Mouse (Mus musculus): ENCODE measurements around the gene Gm43191. TPM values are rescaled to one million over a fixed set of nuclear protein-coding genes. Genes with fewer than 3 reads are reported as not detected.

Gm43191 gene
- polyA plus RNA-seq, 1 experiment from 2014 or later: not detected

DNA sequence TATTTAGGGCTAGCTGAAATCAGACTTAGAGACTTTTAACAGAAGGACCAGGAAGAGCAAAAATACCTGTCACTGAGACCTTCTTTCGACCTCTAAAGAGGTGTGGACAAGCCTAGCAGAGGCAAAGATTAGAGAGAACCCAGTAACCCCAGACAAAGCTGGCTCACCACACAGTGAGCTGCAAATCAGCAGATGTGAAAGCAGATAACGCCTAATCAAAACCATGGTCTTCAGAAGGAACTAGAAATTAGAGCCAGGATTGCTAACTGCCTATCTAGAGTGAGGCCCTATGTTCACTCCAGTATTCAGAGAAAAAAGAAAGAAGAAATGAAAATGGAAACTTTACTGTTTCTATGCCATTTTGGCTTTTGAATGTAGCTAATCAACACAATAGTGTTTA is 38.7 kb downstream of the Gm43191 start:
- Histone ChIP-seq H3K4me1 (replicated peaks) (0 out of 2 replicates have a peak, but pooled peaks cover 8% of the 10 kb centered on the region), H3K27ac (replicated peaks) (no peak overlapping the region), H3K4me2 (no peak overlapping the region), H3K9ac (no peak overlapping the region), H3K4me3 (replicated peaks) (no peak overlapping the region), H3K9me3 (replicated peaks) (no peaks in the 10 kb centered on the region), H3K36me3 (replicated peaks) (peaks cover 92% of the 10 kb centered on the region), H3K27me3 (no peaks in the 10 kb centered on the region)
- peak; percentile 14; the same call in 1 of the 2 replicates for ATAC-seq (ENCODE audit: insufficient read depth)
- WGBS (ENCODE audit: insufficient replicate concordance): 54% methylated on average over 2 of the region's 2 CpGs

GRCm38 (mm10) chr3:116641811-116642371 is 39.2 kb downstream of the Gm43191 start:
- Histone ChIP-seq H3K36me3 (replicated peaks) (peaks cover 92% of the 10 kb centered on the region), H3K27ac (replicated peaks) (no peak overlapping the region), H3K9me3 (replicated peaks) (no peaks in the 10 kb centered on the region), H3K4me3 (replicated peaks) (no peak overlapping the region), H3K4me2 (no peak overlapping the region), H3K27me3 (no peaks in the 10 kb centered on the region), H3K4me1 (replicated peaks) (0 out of 2 replicates have a peak, but pooled peaks cover 8% of the 10 kb centered on the region), H3K9ac (no peak overlapping the region)
- ATAC-seq (ENCODE audit: insufficient read depth): no peak
- 83% methylated on average over 6 of the region's 6 CpGs for WGBS (ENCODE audit: insufficient replicate concordance)

GRCm38 (mm10) chr3:116640024-116640423 is 41.0 kb downstream of the Gm43191 start:
- no peak overlapping the region for H3K27ac ChIP-seq (replicated peaks)
- no peak overlapping the region for H3K4me3 ChIP-seq (replicated peaks)
- 0 out of 2 replicates have a peak, but pooled peaks cover 8% of the 10 kb centered on the region for H3K4me1 ChIP-seq (replicated peaks)
- peak; percentile 66; the same call in 1 of the 2 replicates for ATAC-seq (ENCODE audit: insufficient read depth)
- H3K9me3 ChIP-seq (replicated peaks): no peaks in the 10 kb centered on the region
- 39% methylated on average over 1 of the region's 1 CpGs for WGBS (ENCODE audit: insufficient replicate concordance)
- no peaks in the 10 kb centered on the region for H3K27me3 ChIP-seq
- H3K4me2 ChIP-seq: no peak overlapping the region
- H3K9ac ChIP-seq: no peak overlapping the region
- H3K36me3 ChIP-seq (replicated peaks): peaks cover 91% of the 10 kb centered on the region

DNA sequence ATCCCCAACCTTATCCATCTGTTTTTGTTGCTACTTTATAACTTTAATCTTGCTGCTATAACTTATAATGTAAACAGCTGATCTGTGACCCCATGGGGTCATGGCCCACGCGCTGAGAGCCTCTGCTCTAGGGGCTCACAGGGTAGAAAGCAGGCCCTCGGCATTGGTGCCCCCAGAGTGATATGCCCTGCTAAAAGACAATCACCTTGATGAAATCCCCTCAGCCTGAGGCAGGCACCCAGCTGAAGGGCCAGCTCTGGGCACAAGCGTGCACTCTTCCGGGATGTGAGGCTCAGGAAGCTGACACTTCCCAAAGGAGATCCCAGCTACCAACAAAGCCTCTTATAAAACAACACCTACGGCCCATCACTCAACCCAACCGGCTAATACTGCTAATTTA is 42.5 kb downstream of the Gm43191 start:
- Histone ChIP-seq H3K9ac (no peak overlapping the region), H3K4me3 (replicated peaks) (no peak overlapping the region), H3K4me1 (replicated peaks) (0 out of 2 replicates have a peak, but pooled peaks cover 8% of the 10 kb centered on the region), H3K27me3 (no peaks in the 10 kb centered on the region), H3K9me3 (replicated peaks) (no peaks in the 10 kb centered on the region), H3K27ac (replicated peaks) (no peak overlapping the region), H3K36me3 (replicated peaks) (peaks cover 94% of the 10 kb centered on the region), H3K4me2 (no peak overlapping the region)
- WGBS (ENCODE audit: insufficient replicate concordance): 88% methylated on average over 7 of the region's 7 CpGs
- no peak for ATAC-seq (ENCODE audit: insufficient read depth)

- no peaks in the 10 kb centered on the region for H3K27me3 ChIP-seq
- H3K4me2 ChIP-seq: no peak overlapping the region
- WGBS (ENCODE audit: insufficient replicate concordance): 76% methylated on average over 9 of the region's 9 CpGs
- no peak for ATAC-seq (ENCODE audit: insufficient read depth)
- peaks cover 92% of the 10 kb centered on the region for H3K36me3 ChIP-seq (replicated peaks)
- no peak overlapping the region for H3K9ac ChIP-seq
- H3K9me3 ChIP-seq (replicated peaks): no peaks in the 10 kb centered on the region
- H3K4me3 ChIP-seq (replicated peaks): no peak overlapping the region
- no peak overlapping the region for H3K27ac ChIP-seq (replicated peaks)
- 0 out of 2 replicates have a peak, but pooled peaks cover 8% of the 10 kb centered on the region for H3K4me1 ChIP-seq (replicated peaks)
These were observed 43.2 kb downstream of the Gm43191 start for GRCm38 (mm10) chr3:116637693-116638476.

DNA sequence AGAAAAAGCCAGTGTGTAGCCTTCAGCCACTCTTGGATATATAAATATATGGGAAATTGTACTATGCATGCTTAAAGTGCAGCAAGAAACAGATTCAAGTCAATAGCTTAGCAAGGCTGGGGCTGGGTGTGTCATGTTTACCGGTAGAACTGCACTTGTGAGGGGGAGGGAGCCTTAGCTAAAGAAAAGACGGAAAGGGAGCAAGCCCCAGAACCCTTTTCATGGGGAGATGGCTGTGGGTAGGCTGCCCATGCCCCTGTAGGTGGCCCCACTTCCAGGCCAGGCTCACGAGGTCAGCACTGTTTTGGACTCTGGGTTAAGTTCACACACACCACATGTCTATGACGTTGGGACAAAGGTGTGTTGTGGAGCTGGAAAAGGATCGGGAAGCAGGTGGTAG is 45.3 kb downstream of the Gm43191 start:
- Histone ChIP-seq H3K27ac (replicated peaks) (no peak overlapping the region), H3K9ac (no peak overlapping the region), H3K36me3 (replicated peaks) (peaks cover 92% of the 10 kb centered on the region), H3K27me3 (no peaks in the 10 kb centered on the region), H3K4me1 (replicated peaks) (0 out of 2 replicates have a peak, but pooled peaks cover 4% of the 10 kb centered on the region), H3K9me3 (replicated peaks) (no peaks in the 10 kb centered on the region), H3K4me3 (replicated peaks) (no peak overlapping the region), H3K4me2 (no peak overlapping the region)
- ATAC-seq (ENCODE audit: insufficient read depth): no peak
- 70% methylated on average over 5 of the region's 5 CpGs for WGBS (ENCODE audit: insufficient replicate concordance)

- Histone ChIP-seq H3K9me3 (replicated peaks) (no peaks in the 10 kb centered on the region), H3K9ac (no peak overlapping the region), H3K27ac (replicated peaks) (no peak overlapping the region), H3K27me3 (no peaks in the 10 kb centered on the region), H3K4me1 (replicated peaks) (0 out of 2 replicates have a peak, but pooled peaks cover under 1% of the 10 kb centered on the region), H3K36me3 (replicated peaks) (peaks cover 92% of the 10 kb centered on the region), H3K4me2 (no peak overlapping the region), H3K4me3 (replicated peaks) (no peak overlapping the region)
- ATAC-seq (ENCODE audit: insufficient read depth): 0 out of 2 replicates have a peak, but pooled peaks have one; percentile 12
- WGBS (ENCODE audit: insufficient replicate concordance): 78% methylated on average over 8 of the region's 8 CpGs
These were observed 46.2 kb downstream of the Gm43191 start for GRCm38 (mm10) chr3:116634853-116635252.

DNA sequence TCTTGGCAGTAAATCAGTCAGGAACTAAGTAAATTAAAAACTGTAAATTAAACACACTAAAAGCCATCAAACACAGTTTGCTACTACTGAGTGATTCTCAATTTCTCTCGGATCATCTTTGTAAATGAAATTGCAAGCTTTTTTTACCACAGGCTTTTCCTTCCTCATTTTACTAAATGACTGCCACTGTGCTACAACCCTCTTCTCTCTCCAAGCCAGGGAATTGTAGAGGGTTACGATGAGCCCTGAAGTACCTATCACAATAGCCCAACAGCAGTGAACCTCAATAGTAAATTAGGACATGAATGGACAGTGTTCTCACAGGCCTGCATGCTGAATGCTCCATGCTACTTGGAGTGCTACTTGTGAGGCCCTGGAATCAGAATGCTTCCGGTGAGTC is 47.0 kb downstream of the Gm43191 start:
- no peaks in the 10 kb centered on the region for H3K4me1 ChIP-seq (replicated peaks)
- H3K4me3 ChIP-seq (replicated peaks): no peak overlapping the region
- H3K36me3 ChIP-seq (replicated peaks): peaks cover 90% of the 10 kb centered on the region
- H3K27ac ChIP-seq (replicated peaks): peak overlapping the region; percentile 31; the same call in 1 of the 2 replicates
- H3K27me3 ChIP-seq: no peaks in the 10 kb centered on the region
- WGBS (ENCODE audit: insufficient replicate concordance): 65% methylated on average over 3 of the region's 3 CpGs
- H3K9me3 ChIP-seq (replicated peaks): no peaks in the 10 kb centered on the region
- ATAC-seq (ENCODE audit: insufficient read depth): no peak
- H3K4me2 ChIP-seq: no peak overlapping the region
- H3K9ac ChIP-seq: no peak overlapping the region

- H3K4me3 ChIP-seq (replicated peaks): no peak overlapping the region
- peaks cover 87% of the 10 kb centered on the region for H3K36me3 ChIP-seq (replicated peaks)
- no peak overlapping the region for H3K4me2 ChIP-seq
- no peaks in the 10 kb centered on the region for H3K4me1 ChIP-seq (replicated peaks)
- no peaks in the 10 kb centered on the region for H3K9me3 ChIP-seq (replicated peaks)
- H3K27me3 ChIP-seq: no peaks in the 10 kb centered on the region
- WGBS (ENCODE audit: insufficient replicate concordance): 80% methylated on average over 3 of the region's 3 CpGs
- H3K27ac ChIP-seq (replicated peaks): no peak overlapping the region
- ATAC-seq (ENCODE audit: insufficient read depth): no peak
- no peak overlapping the region for H3K9ac ChIP-seq
These were observed 48.1 kb downstream of the Gm43191 start for GRCm38 (mm10) chr3:116632971-116633370.

GRCm38 (mm10) chr3:116631459-116631858 is 49.6 kb downstream of the Gm43191 start:
- no peak overlapping the region for H3K27ac ChIP-seq (replicated peaks)
- no peak overlapping the region for H3K9ac ChIP-seq
- no peaks in the 10 kb centered on the region for H3K27me3 ChIP-seq
- 78% methylated on average over 1 of the region's 1 CpGs for WGBS (ENCODE audit: insufficient replicate concordance)
- H3K4me1 ChIP-seq (replicated peaks): no peaks in the 10 kb centered on the region
- no peak for ATAC-seq (ENCODE audit: insufficient read depth)
- no peak overlapping the region for H3K4me3 ChIP-seq (replicated peaks)
- no peak overlapping the region for H3K4me2 ChIP-seq
- peaks cover 87% of the 10 kb centered on the region for H3K36me3 ChIP-seq (replicated peaks)
- H3K9me3 ChIP-seq (replicated peaks): no peaks in the 10 kb centered on the region

DNA sequence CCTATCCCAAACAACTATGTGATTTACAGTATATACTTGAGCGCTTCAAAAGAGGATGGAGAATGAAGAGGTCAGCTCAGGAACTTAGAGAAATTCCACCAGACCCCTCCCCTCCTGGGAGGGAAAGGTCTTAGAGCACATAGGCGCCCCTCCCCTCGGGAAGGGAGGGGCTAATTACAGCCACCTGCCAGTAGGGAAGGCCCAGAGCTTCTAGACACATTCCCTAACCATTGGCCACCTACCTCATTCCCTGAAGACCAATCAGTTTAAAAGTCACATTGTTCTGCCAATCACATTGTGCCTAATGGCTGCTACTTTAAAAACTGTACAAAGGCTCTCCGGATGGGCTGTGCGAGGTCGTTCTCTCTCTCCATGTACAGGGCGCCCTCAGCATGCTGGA is 58.4 kb downstream of the Gm43191 start:
- WGBS (ENCODE audit: insufficient replicate concordance): 91% methylated on average over 7 of the region's 7 CpGs

More for the DNA sequence above, 58.4 kb downstream of the Gm43191 start:
- Histone ChIP-seq H3K36me3 (replicated peaks) (peaks cover 67% of the 10 kb centered on the region), H3K9ac (no peak overlapping the region), H3K27me3 (no peaks in the 10 kb centered on the region), H3K4me2 (no peak overlapping the region), H3K27ac (replicated peaks) (no peak overlapping the region), H3K9me3 (replicated peaks) (no peaks in the 10 kb centered on the region), H3K4me1 (replicated peaks) (peaks cover 18% of the 10 kb centered on the region), H3K4me3 (replicated peaks) (no peak overlapping the region)
- no peak for ATAC-seq (ENCODE audit: insufficient read depth)
